Mouse (Mus musculus) kidney, postnatal 0 days (tissue): Measurements from ENCODE around the gene Zmat5. TPM values are rescaled to one million over a fixed set of nuclear protein-coding genes. Genes with fewer than 3 reads are reported as not detected.

ENCODE experiments used
- ATAC-seq: fragments of 200-750 bp; cut with Nextera tagmentation; replicated peaks from 2 replicates; pipeline ENCODE4 v1.8.0; 2017; ENCODE audit warnings: low read depth, moderate number of reproducible peaks, moderate TSS enrichment, moderate library complexity; ENCODE audit not compliant: low FRiP score
- DNase-seq: peaks from one replicate; pipeline ENCODE4 v3.0.0-alpha.2; 2016; ENCODE audit warnings: low spot score
- H3K27ac ChIP-seq: fragments of 300-500 bp; sonication (generic); 2 replicates; pipeline ENCODE4 v1.5.1; 2014; ENCODE audit warnings: mild to moderate bottlenecking
- H3K27me3 ChIP-seq: fragments of 300-500 bp; sonication (generic); 2 replicates; pipeline ENCODE4 v1.6.1; 2014; ENCODE audit warnings: low read length, mixed read lengths; ENCODE audit not compliant: insufficient read depth
- H3K36me3 ChIP-seq: fragments of 300-500 bp; sonication (generic); 2 replicates; pipeline ENCODE4 v1.6.1; 2014; ENCODE audit warnings: low read length, mixed read lengths; ENCODE audit not compliant: insufficient read depth
- H3K4me1 ChIP-seq: fragments of 300-500 bp; sonication (generic); replicated peaks from 2 replicates; pipeline ENCODE4 v1.6.1; 2014; ENCODE audit warnings: antibody characterized with exemption, low read length, mixed read lengths; ENCODE audit not compliant: insufficient read depth
- H3K4me2 ChIP-seq: fragments of 300-500 bp; sonication (generic); 2 replicates; pipeline ENCODE4 v1.6.1; 2014; ENCODE audit warnings: mild to moderate bottlenecking, low read length, moderate library complexity, mixed read lengths
- H3K4me3 ChIP-seq: fragments of 300-500 bp; sonication (generic); replicated peaks from 2 replicates; pipeline ENCODE4 v1.5.1; 2014; ENCODE audit warnings: low read depth, low read length
- H3K9ac ChIP-seq: fragments of 300-500 bp; sonication (generic); 2 replicates; pipeline ENCODE4 v1.6.1; 2014; ENCODE audit warnings: low read depth, low read length
- H3K9me3 ChIP-seq: fragments of 300-500 bp; sonication (generic); replicated peaks from 2 replicates; pipeline ENCODE4 v1.6.1; 2016; ENCODE audit warnings: low read length, inconsistent platforms, mixed read lengths
- CTCF ChIP-seq: IDR thresholded peaks from 2 replicates; pipeline ENCODE4 v1.5.1; 2016; ENCODE audit warnings: antibody characterized with exemption, low read depth, mild to moderate bottlenecking, moderate library complexity
- WGBS: fragments of 180-500 bp; shearing (Covaris S2); extraction: QIAGEN DNeasy Blood & Tissue Kit; methylation state at CpG from one replicate; pipeline ENCODE4 v1.1.7; 2014; 5-methylcytosine and 5-hydroxymethylcytosine counted together
- polyA plus RNA-seq: library from polyadenylated mRNA; unstranded; fragments of >200 nt; fragmentation: Nextera tagmentation; extraction: Ambion mirVana; gene quantifications from 2 replicates; pipeline ENCODE4 v1.2.1, GENCODE M21; 2015

Gene Zmat5
- polyA plus RNA-seq, 1 experiment from 2014 or later, result 81.7 TPM

DNA sequence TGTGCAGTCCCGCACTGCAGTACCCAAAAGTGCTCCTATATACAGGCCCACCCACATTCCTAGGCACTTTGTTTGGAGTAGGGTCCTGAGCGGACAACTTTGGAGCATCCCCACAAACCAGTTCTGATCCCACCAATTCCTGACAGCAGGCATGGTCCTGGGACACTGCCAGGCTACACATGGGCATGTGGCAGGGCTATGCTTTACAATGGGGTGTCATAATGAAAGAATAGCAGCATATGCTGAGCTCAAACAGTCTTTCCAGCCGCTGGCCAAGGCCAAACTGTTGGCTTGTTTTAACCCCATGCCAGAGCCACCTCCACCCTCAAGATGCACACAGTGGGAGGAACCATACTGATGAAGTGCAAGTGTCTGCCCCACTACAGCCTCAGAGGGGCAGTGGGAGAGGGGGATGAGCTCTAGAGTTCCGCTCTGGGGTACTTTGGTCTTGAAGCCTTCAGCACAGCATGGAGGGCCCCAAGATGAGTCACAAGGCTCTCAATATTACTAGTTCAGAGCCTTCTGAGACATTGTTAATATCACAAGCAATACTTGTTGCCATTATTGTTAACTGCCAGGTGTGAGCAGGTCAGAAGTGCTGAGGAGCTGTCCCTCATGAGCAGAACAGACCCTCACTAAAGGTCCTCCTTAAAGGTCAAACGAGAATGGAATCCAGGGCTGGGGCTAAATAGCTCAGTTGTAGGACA lies 12.2 kb downstream of the Zmat5 start:
- Histone ChIP-seq H3K4me2 (no peak overlapping the region), H3K4me3 (no peak overlapping the region), H3K9me3 (no peaks in the 10 kb centered on the region)

DNA sequence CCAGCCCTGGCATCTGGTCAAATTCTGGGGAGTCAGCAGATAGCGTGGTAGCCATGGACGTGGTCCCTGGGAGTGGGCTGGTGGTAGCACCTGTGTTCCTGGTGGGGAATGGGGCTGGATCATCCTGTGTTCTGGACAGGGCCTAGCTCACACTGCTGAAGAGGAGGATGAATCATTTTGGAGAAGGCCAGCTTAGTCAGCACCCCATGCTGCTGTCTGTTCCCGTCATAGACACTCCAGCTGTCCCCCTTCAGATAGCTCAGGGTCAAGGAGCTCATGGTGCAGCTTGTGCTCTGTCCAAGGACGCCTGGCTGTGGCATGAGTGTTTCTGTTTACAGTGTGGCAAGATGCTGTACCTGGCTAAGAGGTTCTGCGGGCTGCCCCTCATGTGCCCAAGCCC lies 14.1 kb downstream of the Zmat5 start:
- no peaks in the 10 kb centered on the region for H3K27me3 ChIP-seq
- H3K9me3 ChIP-seq, result no peaks in the 10 kb centered on the region
- 79% methylated on average over 5 of the region's 5 CpGs for WGBS
- H3K4me3 ChIP-seq, result no peak overlapping the region
- ATAC-seq, result no peak
- no peak for DNase-seq
- no peak overlapping the region for H3K9ac ChIP-seq
- H3K36me3 ChIP-seq, result peaks cover 8% of the 10 kb centered on the region; the same call in 1 of the 2 replicates
- H3K4me1 ChIP-seq, result no peaks in the 10 kb centered on the region
- H3K27ac ChIP-seq, result no peak overlapping the region
- TF ChIP-seq CTCF, result no peak
- H3K4me2 ChIP-seq, result no peak overlapping the region

More for the DNA sequence above, 12.2 kb downstream of the Zmat5 start:
- Histone ChIP-seq H3K9ac (no peak overlapping the region), H3K4me1 (no peaks in the 10 kb centered on the region), H3K27ac (no peak overlapping the region), H3K36me3 (no peaks in the 10 kb centered on the region), H3K27me3 (no peaks in the 10 kb centered on the region)
- no peak for TF ChIP-seq CTCF
- no peak for DNase-seq
- ATAC-seq, result no peak
- WGBS, result 93% methylated on average over 5 of the region's 5 CpGs

DNA sequence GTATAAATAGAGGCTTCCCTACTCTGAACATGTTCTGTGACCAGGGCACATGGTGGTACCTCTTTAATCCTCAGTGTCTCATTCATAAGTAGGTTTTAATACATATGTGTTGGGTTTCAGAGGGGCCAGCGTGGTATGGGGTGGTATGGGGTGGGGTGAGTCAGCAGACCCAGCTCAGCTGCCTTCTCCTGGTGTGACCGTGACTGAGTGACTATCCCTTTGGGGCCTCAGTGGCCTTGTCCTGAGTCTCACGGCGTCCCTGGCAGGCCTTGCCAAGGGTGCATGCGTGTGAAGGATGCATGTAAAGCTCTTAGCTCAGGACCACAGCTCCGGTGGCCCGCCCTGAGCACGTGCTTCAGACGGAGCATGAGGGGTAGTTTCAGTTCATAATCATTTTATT lies 15.5 kb downstream of the Zmat5 start:
- Histone ChIP-seq H3K4me3 (no peak overlapping the region), H3K9me3 (no peaks in the 10 kb centered on the region), H3K4me1 (no peaks in the 10 kb centered on the region), H3K9ac (no peak overlapping the region), H3K27me3 (no peaks in the 10 kb centered on the region), H3K4me2 (no peak overlapping the region), H3K36me3 (peaks cover 20% of the 10 kb centered on the region), H3K27ac (no peak overlapping the region)
- no peak for DNase-seq
- WGBS, result 85% methylated on average over 9 of the region's 9 CpGs
- ATAC-seq, result no peak
- TF ChIP-seq CTCF, result no peak

DNA sequence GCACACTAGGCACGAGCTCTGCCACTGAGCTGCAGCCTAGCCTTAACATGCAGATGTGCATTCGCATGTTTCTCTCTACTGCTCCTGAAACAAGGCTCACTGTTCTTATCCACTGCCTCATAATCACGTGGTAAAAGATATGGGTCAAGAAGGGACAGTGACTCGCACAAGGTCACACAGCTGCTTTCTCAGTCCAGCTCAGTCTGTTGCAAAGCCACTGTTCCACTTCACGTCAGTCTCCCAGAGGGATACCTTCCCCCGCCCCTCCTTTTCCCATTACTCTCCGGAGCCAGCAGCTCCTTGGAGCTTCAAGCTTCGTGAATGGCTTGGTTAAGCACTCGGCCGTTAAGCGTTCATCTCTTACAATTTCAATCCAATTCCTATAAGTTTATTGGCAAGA lies 15.9 kb downstream of the Zmat5 start:
- WGBS, result 51% methylated on average over 11 of the region's 11 CpGs
- Histone ChIP-seq H3K4me1 (no peaks in the 10 kb centered on the region), H3K36me3 (peaks cover 24% of the 10 kb centered on the region), H3K4me3 (no peak overlapping the region), H3K4me2 (no peak overlapping the region), H3K27me3 (no peaks in the 10 kb centered on the region), H3K9me3 (no peaks in the 10 kb centered on the region), H3K9ac (no peak overlapping the region), H3K27ac (no peak overlapping the region)
- DNase-seq (no peak), ATAC-seq (no peak)
- TF ChIP-seq CTCF, result no peak

DNA sequence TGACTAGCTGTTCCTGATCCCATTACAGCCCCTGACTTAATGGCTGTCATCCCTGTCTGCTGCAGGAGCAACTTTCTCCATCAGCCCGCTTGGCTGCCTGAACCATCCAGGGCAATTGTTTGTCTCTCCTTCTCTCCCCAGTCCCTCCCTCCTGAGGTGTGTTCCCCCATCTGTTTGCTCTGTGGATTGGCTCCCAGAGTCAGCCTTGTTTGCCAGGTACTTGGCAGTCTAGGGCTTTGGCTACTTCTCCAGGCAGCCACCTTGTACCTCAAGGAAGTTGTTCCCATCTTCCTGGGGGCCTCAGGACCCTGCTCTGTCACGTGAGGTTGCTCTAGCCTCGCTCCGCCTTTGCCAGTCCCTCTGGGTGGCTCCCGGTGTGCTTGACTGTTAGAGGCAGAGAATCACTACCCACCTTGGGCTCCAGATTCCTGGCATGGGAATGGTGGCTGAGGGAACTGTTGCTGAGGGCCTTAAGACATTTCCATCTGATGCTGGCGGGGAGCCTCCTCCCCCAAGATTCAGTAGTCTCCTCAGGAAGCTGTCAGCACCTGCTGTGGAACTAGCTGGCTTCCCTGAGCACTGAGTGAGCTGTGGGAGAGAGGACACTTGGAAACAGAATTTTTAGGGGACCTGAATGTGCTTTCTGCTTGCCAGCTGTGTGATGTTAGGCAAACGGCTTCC lies 16.6 kb downstream of the Zmat5 start:
- TF ChIP-seq CTCF, result no peak
- 43% methylated on average over 7 of the region's 7 CpGs for WGBS
- Histone ChIP-seq H3K36me3 (peaks cover 25% of the 10 kb centered on the region), H3K9me3 (no peaks in the 10 kb centered on the region), H3K27ac (no peak overlapping the region), H3K27me3 (no peaks in the 10 kb centered on the region), H3K4me2 (no peak overlapping the region), H3K4me1 (no peaks in the 10 kb centered on the region), H3K9ac (no peak overlapping the region), H3K4me3 (no peak overlapping the region)
- ATAC-seq (no peak), DNase-seq (no peak)

DNA sequence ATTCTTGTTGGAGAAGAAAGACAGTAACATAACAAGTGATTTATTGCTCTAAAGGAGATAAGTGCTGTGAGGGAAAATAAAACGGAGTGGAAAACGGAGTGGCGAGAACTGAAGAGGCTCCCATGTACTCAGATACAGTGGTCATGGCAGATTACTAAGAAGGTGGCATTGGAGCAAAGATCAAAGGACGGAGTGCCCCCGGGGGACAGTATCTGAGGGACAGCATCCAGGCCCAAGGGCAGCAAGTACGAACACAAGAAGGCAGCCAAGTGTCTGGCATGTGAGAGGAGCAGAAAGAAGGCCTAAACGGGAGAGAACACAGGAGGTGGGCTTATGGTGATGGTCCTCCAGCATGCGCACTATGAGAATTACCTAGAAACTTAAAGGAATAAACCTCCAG lies 17.2 kb downstream of the Zmat5 start:
- Histone ChIP-seq H3K27ac (no peak overlapping the region), H3K36me3 (peaks cover 25% of the 10 kb centered on the region), H3K4me3 (no peak overlapping the region), H3K9me3 (no peaks in the 10 kb centered on the region), H3K27me3 (no peaks in the 10 kb centered on the region), H3K4me2 (no peak overlapping the region), H3K4me1 (no peaks in the 10 kb centered on the region), H3K9ac (no peak overlapping the region)
- DNase-seq (no peak), ATAC-seq (no peak)
- no peak for TF ChIP-seq CTCF
- 59% methylated on average over 8 of the region's 8 CpGs for WGBS
